Mouse (Mus musculus) G1E (cell line): ENCODE measurements at regions not wholly inside any gene's neighbourhood (a gene's known extent, or its start where the extent isn't known, plus 50 kb on each side); places are given as distances from the start of the nearest gene placed in this dataset.

ENCODE experiments used
- CTCF ChIP-seq: IDR thresholded peaks from 2 replicates; pipeline ENCODE4 v1.5.1; 2012; ENCODE audit warnings: low read depth, low read length, inconsistent platforms, mixed read lengths
- GATA1 ChIP-seq: IDR thresholded peaks from 2 replicates; pipeline ENCODE4 v1.6.1; 2012; ENCODE audit warnings: borderline replicate concordance, low read length, inconsistent platforms, mixed read lengths
- POLR2AphosphoS5 ChIP-seq: IDR thresholded peaks from 2 replicates; pipeline ENCODE4 v1.6.1; 2012; ENCODE audit warnings: low read depth, low read length, inconsistent platforms; ENCODE audit not compliant: insufficient replicate concordance

DNA sequence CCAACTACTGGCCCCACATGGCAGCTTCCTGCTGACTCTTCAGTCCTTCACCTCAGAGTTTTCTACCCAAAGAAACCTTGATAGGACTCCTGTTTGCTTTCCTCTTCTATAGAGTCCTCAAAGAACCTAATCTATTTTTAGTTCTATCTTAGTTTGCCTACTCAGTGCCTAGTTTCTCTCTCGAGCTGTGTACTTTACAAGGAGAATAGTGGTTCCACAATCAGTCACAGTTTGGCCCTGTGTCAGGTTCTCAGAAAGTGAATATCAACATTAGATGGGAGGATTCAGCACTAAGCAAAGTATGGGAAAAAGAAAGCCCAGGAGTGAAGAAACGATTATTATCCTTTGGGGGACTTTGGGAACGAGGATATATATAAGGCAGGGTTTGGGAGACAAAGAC lies 1372.0 kb upstream of the A1bg start:
- TF ChIP-seq GATA1, result no peak
- TF ChIP-seq POLR2AphosphoS5, result no peak
- no peak for TF ChIP-seq CTCF
